Mouse (Mus musculus): ENCODE data around the gene Gm45808.

- no peak for TF ChIP-seq EP300 (IDR thresholded peaks at IDR 0.05; ENCODE audit: low read depth)
- TF ChIP-seq CTCF (IDR thresholded peaks at IDR 0.05; ENCODE audit: low read depth) = no peak
Measured at GRCm38 (mm10) chr7:45529461-45529860, 42.9 kb upstream of the Gm45808 start.

Measured in heart, postnatal 0 days (tissue).